Mouse (Mus musculus): ENCODE results near the gene B3gnt4. TPM values are rescaled to one million over a fixed set of nuclear protein-coding genes. Genes with fewer than 3 reads are reported as not detected.
"Not testable (repeated sequence)": the region's sequence is repeated elsewhere in the genome, so short reads cannot be mapped to it uniquely, and the experiment has no call there.

B3gnt4 gene
- under 1 TPM in 1 of 26 experiments, not detected in 25; 0.50 TPM for total RNA-seq (2018; cell fraction: chromatin; rRNA removed)
- total RNA-seq (2018; cell fraction: cytosol; rRNA removed) = not detected
- total RNA-seq (2018; cell fraction: nucleus; rRNA removed) = not detected
- polyA plus RNA-seq (2018) = not detected in 3 replicates

DNA sequence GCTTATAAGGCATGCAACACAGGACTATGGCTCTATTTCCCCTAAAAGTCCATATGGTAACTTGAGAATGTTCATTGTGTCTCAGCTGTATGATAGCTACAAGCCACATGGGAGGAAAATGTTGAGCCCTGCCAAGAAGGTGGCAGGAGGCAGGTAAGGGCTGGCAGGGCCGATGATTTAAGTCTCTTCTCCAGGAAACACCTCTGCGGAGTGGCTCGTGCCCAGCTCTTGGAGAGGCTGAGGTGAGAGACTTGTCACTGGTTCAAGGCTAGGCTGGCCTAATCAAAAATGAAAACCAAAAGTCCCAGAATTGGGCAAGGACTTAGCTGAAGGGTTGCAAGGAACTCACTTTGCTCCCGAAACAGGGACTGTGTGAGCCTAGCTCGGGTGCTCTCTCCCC lies at the start of gene B3gnt4:
Gene B3gnt4 (plus strand): TSS at position 301 of the 400 bp plus-strand sequence.
- no peaks in the 10 kb centered on the region for H3K79me2 ChIP-seq (ENCODE audit: inconsistent target)
- WGBS (ENCODE audit: missing documents) = 84% methylated on average over 5 of the region's 5 CpGs
- H3K4me3 ChIP-seq (ENCODE audit: inconsistent target) = no peak within 1 kb of the TSS
- no peaks in the 10 kb centered on the region for H3K36me3 ChIP-seq (ENCODE audit: inconsistent target)
- no peak within 1 kb of the TSS for H3K27ac ChIP-seq

DNA sequence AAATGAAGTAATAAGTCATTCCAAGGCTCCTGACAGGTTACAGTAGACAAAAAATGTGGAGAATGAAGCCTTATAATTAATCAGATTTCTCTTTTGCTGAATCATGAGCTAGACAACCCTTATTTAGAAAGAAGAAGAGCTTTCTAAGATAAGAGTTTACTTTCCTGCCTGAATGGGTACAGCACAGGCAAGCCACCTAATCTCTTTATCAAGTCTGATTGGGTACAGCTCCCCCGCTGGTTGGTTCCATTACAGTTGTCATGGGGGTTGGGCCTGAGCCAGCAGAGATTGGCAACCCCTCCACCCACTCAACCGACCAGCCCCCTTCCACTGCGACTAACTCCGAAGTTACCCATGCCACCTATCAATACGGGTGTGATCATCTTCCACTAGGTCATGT lies 48.8 kb upstream of the B3gnt4 start:
- Histone ChIP-seq H3K36me3 (ENCODE audit: inconsistent target) (no peaks in the 10 kb centered on the region), H3K4me3 (ENCODE audit: inconsistent target) (no peak overlapping the region), H3K27ac (no peak overlapping the region), H3K79me2 (ENCODE audit: inconsistent target) (no peaks in the 10 kb centered on the region)
- WGBS (ENCODE audit: missing documents) = 85% methylated on average over 5 of the region's 5 CpGs

DNA sequence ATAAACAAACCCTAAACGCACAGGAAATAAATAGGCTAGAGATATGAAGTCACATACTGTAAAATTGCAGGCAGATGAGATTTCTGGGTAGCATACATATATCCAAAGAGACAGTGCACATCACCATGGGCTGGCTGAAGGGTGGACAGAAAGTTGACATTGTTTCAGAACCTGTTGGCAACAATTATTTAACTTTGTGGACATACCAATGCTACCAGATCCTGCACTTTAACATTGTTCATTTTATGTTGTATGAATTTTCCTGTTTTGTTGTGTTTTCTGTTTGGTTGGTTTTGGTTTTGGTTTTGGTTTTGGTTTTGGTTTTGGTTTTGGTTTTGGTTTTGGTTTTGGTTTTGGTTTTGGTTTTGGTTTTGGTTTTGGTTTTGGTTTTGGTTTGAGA lies 45.6 kb upstream of the B3gnt4 start:
- 91% methylated on average over 1 of the region's 1 CpGs for WGBS (ENCODE audit: missing documents)
- H3K4me3 ChIP-seq (ENCODE audit: inconsistent target) = no peak overlapping the region
- H3K36me3 ChIP-seq (ENCODE audit: inconsistent target) = no peaks in the 10 kb centered on the region
- no peaks in the 10 kb centered on the region for H3K79me2 ChIP-seq (ENCODE audit: inconsistent target)
- H3K27ac ChIP-seq = no peak overlapping the region

DNA sequence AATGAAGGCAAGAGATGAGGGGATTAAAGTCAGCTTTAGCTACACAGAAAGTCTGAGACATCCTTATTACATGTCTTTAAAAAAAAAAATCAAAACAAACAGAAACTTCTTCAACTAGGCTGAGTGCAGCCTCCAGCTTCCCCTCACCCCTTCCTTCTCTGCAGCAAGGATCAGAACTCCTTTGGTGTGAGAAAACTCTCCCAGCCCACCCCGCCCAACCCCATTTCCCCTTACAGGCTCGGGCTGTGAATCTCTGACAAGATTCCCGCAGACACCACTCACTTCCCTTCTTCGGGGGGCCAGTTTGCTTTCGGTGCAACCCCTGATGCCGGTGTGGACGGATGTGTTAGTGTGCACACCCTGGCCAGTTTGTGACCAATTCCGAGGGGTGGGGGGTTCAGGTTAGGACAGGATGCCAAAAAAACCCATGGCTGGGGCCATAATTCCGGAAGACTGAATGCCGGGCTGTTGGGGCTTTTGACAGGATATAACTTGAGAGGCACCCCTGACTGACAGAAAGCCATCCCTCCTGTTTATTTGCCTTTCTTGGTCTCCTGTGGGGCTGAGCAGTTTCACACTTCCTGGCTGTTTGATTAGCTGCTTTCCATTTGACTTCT lies 39.4 kb upstream of the B3gnt4 start:
- WGBS (ENCODE audit: missing documents) = 2% methylated on average over 10 of the region's 10 CpGs
- Histone ChIP-seq H3K36me3 (ENCODE audit: inconsistent target) (no peaks in the 10 kb centered on the region), H3K79me2 (ENCODE audit: inconsistent target) (no peaks in the 10 kb centered on the region), H3K27ac (no peak overlapping the region), H3K4me3 (ENCODE audit: inconsistent target) (no peak overlapping the region)

DNA sequence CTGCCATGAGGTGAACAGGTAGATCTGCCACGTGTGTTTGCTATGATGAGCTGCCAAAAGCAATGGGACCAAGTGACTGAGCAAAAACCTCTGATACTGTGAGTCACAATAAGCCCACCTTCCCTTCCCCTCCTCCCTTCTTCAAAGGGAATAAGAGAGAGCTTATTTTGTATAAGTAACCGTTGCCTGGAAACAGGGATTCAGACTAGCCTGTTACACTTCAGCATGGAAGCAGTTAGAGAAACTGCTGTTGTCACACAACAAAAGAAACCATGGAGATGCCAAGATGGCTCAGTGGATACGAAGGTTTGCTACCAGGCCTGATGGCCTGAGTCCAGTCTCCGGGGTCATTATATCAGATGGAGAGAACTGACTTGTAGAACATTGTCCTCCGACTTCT lies 36.4 kb upstream of the B3gnt4 start:
- no peaks in the 10 kb centered on the region for H3K79me2 ChIP-seq (ENCODE audit: inconsistent target)
- WGBS (ENCODE audit: missing documents) = 89% methylated on average over 4 of the region's 5 CpGs
- no peak overlapping the region for H3K4me3 ChIP-seq (ENCODE audit: inconsistent target)
- H3K36me3 ChIP-seq (ENCODE audit: inconsistent target) = no peaks in the 10 kb centered on the region
- H3K27ac ChIP-seq = no peak overlapping the region

DNA sequence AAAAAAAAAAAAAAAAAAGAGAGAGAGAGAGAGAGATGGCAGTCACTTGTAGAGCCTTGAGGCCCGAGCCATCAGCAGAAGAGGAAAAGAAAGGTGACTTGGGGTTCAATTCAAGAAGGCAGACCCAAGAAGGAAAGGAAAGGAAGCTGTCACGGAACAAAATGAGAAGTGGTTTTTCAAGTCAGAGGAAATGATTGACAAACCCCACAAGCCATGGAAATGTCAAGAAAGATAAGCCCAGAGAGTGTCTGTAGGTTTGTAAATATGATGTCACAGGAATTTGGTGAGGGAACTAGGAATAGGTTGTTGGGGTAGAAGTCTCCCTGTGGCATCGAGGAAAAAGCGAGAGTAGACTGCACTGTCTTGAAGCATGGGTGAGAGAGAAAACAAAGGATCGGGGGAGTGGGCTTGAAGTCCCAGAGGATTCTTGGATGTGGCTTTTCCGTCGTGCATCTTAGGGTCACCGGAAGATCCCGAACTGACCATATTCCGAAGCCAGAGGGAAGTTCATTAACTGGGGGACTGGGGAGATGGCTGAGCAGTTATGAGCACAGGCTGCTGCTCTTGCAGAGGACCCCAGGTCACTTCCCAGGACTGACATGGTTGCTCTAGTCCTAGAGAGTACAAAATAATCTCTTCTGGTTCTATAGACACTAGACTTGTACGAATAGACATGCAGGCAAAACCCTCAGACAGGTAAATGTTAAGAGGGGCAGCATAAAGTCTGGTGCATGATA lies 22.4 kb upstream of the B3gnt4 start:
- H3K4me3 ChIP-seq (ENCODE audit: inconsistent target) = no peak overlapping the region
- no peak overlapping the region for H3K27ac ChIP-seq
- no peaks in the 10 kb centered on the region for H3K36me3 ChIP-seq (ENCODE audit: inconsistent target)
- H3K79me2 ChIP-seq (ENCODE audit: inconsistent target) = no peaks in the 10 kb centered on the region
- WGBS (ENCODE audit: missing documents) = 57% methylated on average over 11 of the region's 11 CpGs

DNA sequence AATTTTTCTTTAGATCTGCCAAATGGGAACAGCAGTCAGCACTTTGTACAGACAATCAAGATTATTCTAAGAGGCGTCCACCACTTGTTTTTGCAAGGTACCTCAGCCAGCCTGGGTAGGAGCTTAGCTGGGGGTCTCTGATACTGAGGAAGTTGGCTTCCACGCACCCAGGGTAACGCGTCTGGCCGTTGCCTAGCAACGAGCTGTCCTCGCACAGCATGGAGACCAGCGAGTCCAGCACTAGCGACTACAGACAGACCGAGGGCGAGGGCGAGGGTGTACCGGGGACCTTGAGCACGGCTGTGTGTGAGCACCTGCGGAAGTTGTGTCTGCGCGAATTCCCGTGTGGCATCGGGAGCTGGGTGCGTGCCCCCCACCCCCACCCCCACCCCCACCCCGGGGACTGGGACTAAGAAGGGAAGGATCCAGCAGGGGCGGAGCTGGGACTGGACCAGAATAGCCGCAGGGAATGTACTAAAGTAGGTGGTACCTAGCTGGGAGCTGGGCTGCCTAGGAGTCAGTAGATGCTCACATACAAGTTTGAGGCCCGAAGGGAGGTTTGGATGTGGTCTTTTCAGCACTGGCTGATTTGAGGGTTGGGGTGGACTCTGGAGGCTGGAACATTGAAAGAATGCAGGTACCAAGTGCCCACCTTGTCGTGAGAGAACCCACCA lies 21.0 kb upstream of the B3gnt4 start, which contains the start of the genes Lrrc43 and Il31:
Gene Lrrc43 (plus strand): TSS at position 194 of the 674 bp plus-strand sequence.
Gene Il31 (minus strand): TSS at position 378 of the 674 bp plus-strand sequence.
- H3K4me3 ChIP-seq (ENCODE audit: inconsistent target) = no peak within 1 kb of the TSS
- 28% methylated on average over 22 of the region's 25 CpGs for WGBS (ENCODE audit: missing documents)
- no peak within 1 kb of the TSS for H3K27ac ChIP-seq
- H3K36me3 ChIP-seq (ENCODE audit: inconsistent target) = no peaks in the 10 kb centered on the region
- H3K79me2 ChIP-seq (ENCODE audit: inconsistent target) = no peaks in the 10 kb centered on the region

DNA sequence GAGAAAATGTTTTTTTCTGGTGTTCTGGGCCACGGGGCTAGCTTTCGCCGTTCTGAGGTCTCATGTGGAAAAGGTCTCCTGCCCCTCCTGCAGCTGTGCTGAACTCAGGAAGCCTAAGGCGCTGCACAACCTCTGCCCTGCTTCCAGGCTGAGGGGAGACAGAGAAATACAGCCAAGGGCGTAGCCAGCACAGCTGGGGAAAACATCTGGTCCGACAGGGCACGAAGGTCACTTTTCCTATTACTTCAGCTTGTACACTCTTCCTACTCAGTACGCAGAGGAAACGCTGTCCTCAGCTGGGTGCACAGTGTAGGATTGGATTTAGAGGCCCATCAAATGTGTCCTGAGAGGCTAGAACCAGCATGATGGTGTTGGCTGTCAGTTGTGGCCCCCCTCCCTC lies 20.3 kb upstream of the B3gnt4 start:
- Histone ChIP-seq H3K4me3 (ENCODE audit: inconsistent target) (no peak overlapping the region), H3K36me3 (ENCODE audit: inconsistent target) (no peaks in the 10 kb centered on the region), H3K27ac (no peak overlapping the region), H3K79me2 (ENCODE audit: inconsistent target) (no peaks in the 10 kb centered on the region)
- WGBS (ENCODE audit: missing documents) = 65% methylated on average over 9 of the region's 9 CpGs

DNA sequence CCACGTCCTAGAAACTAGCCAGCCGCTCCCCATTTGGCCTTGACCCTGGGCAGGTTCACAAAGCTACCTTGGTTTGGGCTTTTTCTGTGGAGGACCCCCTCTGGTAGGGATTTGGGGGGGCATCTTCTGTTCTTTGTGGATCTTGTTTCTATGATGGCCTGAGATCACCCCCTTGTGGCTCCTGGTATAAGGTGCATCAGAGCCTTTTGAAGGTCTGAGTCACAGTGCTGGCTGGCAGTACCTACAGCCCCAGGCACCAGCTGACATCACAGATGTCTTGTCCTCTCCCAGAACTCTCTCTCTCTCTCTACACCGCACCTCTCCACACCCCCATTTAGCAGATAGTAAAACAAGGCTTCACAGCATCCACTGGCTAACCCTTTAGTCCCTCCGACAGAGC lies 10.5 kb upstream of the B3gnt4 start:
- Histone ChIP-seq H3K79me2 (ENCODE audit: inconsistent target) (no peaks in the 10 kb centered on the region), H3K36me3 (ENCODE audit: inconsistent target) (no peaks in the 10 kb centered on the region), H3K4me3 (ENCODE audit: inconsistent target) (no peak overlapping the region), H3K27ac (no peak overlapping the region)
- 51% methylated on average over 4 of the region's 4 CpGs for WGBS (ENCODE audit: missing documents)

DNA sequence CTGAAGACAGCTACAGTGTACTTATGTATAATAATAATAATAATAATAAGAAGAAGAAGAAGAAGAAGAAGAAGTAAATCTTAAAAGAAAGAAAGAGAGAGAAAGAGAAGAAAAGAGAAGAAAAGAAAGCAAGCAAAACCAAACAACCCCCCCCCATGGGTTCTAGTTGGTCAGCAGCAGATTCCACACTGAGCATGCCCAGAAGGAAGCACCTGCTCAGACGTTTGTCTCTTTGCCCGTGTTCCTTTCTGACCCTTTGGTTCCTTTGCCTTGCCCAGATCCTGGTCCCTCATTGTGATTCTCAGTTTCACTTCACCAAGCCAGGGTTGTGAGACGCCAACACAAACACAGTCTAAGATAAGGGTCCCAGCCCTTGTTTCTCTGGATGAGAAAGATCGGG lies 8.3 kb upstream of the B3gnt4 start:
- 35% methylated on average over 3 of the region's 4 CpGs for WGBS (ENCODE audit: missing documents)

DNA sequence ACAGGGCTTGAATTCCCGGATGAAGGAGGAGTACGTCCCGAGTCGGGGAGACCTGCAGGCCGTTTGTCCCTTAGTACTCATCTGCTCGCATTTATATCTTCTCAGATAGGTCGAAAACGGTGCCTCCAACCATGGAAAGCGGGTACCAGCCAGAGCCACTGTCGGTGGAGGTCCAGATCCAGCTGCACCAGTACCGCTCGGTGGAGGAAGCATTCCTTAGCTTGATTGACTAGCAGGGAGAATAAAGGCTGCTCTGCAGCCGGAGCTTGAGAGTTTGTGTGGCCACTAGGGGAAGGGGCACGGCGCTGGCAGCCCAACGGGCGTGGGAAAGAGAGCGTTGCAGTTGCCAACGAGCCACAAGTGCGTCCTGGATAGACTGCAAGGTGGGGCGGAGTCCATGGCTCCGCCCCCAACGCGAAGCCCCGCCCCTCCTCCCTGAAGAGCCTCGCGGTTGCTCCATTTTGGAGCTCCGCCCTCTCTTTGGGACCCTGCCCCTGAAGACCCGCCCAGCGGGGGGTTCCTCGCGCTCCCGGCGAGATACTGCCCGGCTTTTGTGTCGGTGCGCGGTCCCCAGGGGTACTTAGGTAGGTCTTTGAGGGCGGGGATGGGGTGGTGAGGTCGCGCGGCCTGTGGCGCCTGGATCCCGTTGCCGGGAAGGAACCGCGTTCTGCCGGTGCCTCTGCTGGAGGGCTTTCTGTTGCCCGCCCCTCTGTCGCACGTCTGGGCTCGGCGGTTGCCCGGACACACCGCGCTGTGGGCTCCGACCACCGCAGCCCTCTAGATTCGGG lies 2.1 kb upstream of the B3gnt4 start:
- Histone ChIP-seq H3K79me2 (ENCODE audit: inconsistent target) (no peaks in the 10 kb centered on the region), H3K4me3 (ENCODE audit: inconsistent target) (no peak overlapping the region), H3K36me3 (ENCODE audit: inconsistent target) (no peaks in the 10 kb centered on the region), H3K27ac (no peak overlapping the region)
- WGBS (ENCODE audit: missing documents) = 2% methylated on average over 53 of the region's 59 CpGs

More for the DNA sequence above, 8.3 kb upstream of the B3gnt4 start:
- no peak overlapping the region for H3K27ac ChIP-seq
- H3K79me2 ChIP-seq (ENCODE audit: inconsistent target) = no peaks in the 10 kb centered on the region
- H3K36me3 ChIP-seq (ENCODE audit: inconsistent target) = no peaks in the 10 kb centered on the region
- no peak overlapping the region for H3K4me3 ChIP-seq (ENCODE audit: inconsistent target)

DNA sequence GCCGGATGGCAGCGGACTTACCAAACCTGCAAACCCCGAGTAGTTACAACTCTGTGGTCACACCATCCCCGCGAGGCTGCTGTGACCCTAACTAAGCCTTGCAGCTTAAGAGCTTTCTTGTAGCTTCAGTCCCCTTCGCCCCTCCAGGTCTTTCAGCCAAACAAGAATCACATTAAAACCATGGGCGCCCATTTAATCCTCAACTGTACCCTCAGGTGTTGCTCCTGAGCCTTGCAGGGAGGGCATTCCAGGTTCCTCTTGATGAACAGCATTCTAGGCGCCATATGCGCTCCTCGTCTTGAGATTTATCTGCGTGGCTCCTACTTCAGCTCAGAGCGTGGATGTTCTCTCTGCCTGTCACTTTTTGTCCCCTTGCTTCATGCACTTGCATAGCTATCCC lies 1.3 kb upstream of the B3gnt4 start:
- Histone ChIP-seq H3K27ac (no peak overlapping the region), H3K4me3 (ENCODE audit: inconsistent target) (no peak overlapping the region), H3K36me3 (ENCODE audit: inconsistent target) (no peaks in the 10 kb centered on the region), H3K79me2 (ENCODE audit: inconsistent target) (no peaks in the 10 kb centered on the region)
- WGBS (ENCODE audit: missing documents) = 25% methylated on average over 12 of the region's 12 CpGs

DNA sequence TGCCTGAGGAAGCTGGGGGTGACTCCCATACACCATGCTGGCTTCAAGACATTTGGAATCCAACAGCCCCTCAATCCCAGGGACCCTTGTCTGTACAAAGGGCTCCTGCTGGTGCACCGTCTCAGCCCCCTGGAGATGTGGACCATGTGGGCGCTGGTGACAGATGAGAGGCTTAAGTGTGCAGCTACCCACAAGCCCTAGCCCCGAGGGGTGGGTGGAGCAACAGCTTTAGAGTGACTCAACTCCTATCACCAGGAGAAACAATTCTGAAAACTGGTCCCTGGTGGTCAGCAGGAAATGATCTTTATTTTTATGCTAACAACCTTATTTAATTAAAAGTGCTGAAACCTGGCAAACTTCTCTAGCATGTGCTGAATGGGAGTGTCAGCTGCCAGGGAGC lies 1.2 kb downstream of the B3gnt4 start:
- not testable (repeated sequence) for H3K4me3 ChIP-seq (ENCODE audit: inconsistent target); H3K36me3 ChIP-seq (ENCODE audit: inconsistent target); H3K79me2 ChIP-seq (ENCODE audit: inconsistent target); H3K27ac ChIP-seq
- WGBS (ENCODE audit: missing documents) = 85% methylated on average over 3 of the region's 3 CpGs

DNA sequence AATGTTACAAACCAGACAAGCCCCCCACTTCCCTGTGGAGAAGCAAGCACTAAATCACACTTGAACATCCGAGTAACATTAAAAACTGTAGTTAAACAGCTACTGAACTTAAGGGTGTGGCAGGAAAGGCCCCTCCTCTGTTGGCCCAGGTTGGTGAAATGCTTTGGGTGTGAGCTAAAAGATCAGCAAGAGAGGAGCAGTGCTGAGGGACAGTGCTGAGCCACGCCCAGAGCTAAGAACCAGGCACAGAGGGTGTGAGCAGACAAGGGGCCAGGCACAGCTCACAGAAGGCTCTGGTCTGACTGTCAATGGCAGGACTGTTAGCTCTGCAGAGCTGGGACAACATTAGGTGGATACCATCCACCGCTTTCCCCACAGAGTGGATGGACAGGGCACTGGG lies 1.8 kb downstream of the B3gnt4 start:
- no peak overlapping the region for H3K4me3 ChIP-seq (ENCODE audit: inconsistent target)
- H3K27ac ChIP-seq = no peak overlapping the region
- H3K79me2 ChIP-seq (ENCODE audit: inconsistent target) = no peaks in the 10 kb centered on the region
- H3K36me3 ChIP-seq (ENCODE audit: inconsistent target) = no peaks in the 10 kb centered on the region
- WGBS (ENCODE audit: missing documents) = 82% methylated on average over 3 of the region's 3 CpGs

Measured in macrophage (primary cell).